Mouse (Mus musculus) hindbrain, embryonic 12.5 days (tissue): ENCODE measurements around the gene Fam20a. TPM values are rescaled to one million over a fixed set of nuclear protein-coding genes. Genes with fewer than 3 reads are reported as not detected.
A peak's percentile ranks its signal among the peaks of the same experiment; 100 is the strongest.

ENCODE experiments used
- ATAC-seq: fragments of 200-750 bp; cut with Nextera tagmentation; 2 replicates; pipeline ENCODE4 v1.8.0; 2017; ENCODE audit warnings: moderate TSS enrichment; ENCODE audit not compliant: low FRiP score
- H3K27ac ChIP-seq: fragments of 300-500 bp; sonication (generic); 2 replicates; pipeline ENCODE4 v1.5.1; 2016; ENCODE audit warnings: mild to moderate bottlenecking
- H3K27me3 ChIP-seq: fragments of 300-500 bp; sonication (generic); 2 replicates; pipeline ENCODE4 v1.6.1; 2016; ENCODE audit warnings: mild to moderate bottlenecking
- H3K36me3 ChIP-seq: fragments of 300-500 bp; sonication (generic); 2 replicates; pipeline ENCODE4 v1.6.1; 2016; ENCODE audit warnings: mild to moderate bottlenecking
- H3K4me1 ChIP-seq: fragments of 300-500 bp; sonication (generic); 2 replicates; pipeline ENCODE4 v1.6.1; 2016
- H3K4me2 ChIP-seq: fragments of 300-500 bp; sonication (generic); replicated peaks from 2 replicates; pipeline ENCODE4 v1.6.1; 2016; ENCODE audit warnings: mild to moderate bottlenecking
- H3K4me3 ChIP-seq: fragments of 300-500 bp; sonication (generic); 2 replicates; pipeline ENCODE4 v1.5.1; 2016; ENCODE audit warnings: mild to moderate bottlenecking
- H3K9ac ChIP-seq: fragments of 300-500 bp; sonication (generic); 2 replicates; pipeline ENCODE4 v1.6.1; 2016; ENCODE audit warnings: mild to moderate bottlenecking, moderate library complexity
- H3K9me3 ChIP-seq: fragments of 300-500 bp; sonication (generic); replicated peaks from 2 replicates; pipeline ENCODE4 v1.6.1; 2016; ENCODE audit warnings: mild to moderate bottlenecking
- WGBS: fragments of 180-500 bp; shearing (Covaris S2); methylation state at CpG from one replicate; pipeline ENCODE4 v1.1.7; 2016; 5-methylcytosine and 5-hydroxymethylcytosine counted together
- polyA plus RNA-seq: library from polyadenylated mRNA; unstranded; fragments of >200 nt; fragmentation: Nextera tagmentation; extraction: Ambion mirVana; gene quantifications from 2 replicates; pipeline ENCODE4 v1.2.1, GENCODE M21; 2016

Fam20a gene
- polyA plus RNA-seq, 1 experiment from 2014 or later = 4.8 TPM

GRCm38 (mm10) chr11:109672881-109673739 lies 49.0 kb downstream of the Fam20a start:
- no peak for ATAC-seq
- 78% methylated on average over 21 of the region's 21 CpGs for WGBS
- H3K36me3 ChIP-seq = peaks cover 23% of the 10 kb centered on the region
- no peaks in the 10 kb centered on the region for H3K4me1 ChIP-seq
- no peaks in the 10 kb centered on the region for H3K9me3 ChIP-seq
- H3K4me2 ChIP-seq = no peak overlapping the region
- no peak overlapping the region for H3K9ac ChIP-seq
- no peaks in the 10 kb centered on the region for H3K27me3 ChIP-seq
- H3K27ac ChIP-seq = no peak overlapping the region
- no peak overlapping the region for H3K4me3 ChIP-seq

- no peak overlapping the region for H3K27ac ChIP-seq
- no peak overlapping the region for H3K4me2 ChIP-seq
- WGBS = 90% methylated on average over 8 of the region's 8 CpGs
- H3K27me3 ChIP-seq = no peaks in the 10 kb centered on the region
- H3K9ac ChIP-seq = no peak overlapping the region
- ATAC-seq = no peak
- H3K9me3 ChIP-seq = no peaks in the 10 kb centered on the region
- peaks cover 30% of the 10 kb centered on the region for H3K36me3 ChIP-seq
- H3K4me1 ChIP-seq = no peaks in the 10 kb centered on the region
- no peak overlapping the region for H3K4me3 ChIP-seq
Observed at GRCm38 (mm10) chr11:109672396-109672795, 49.7 kb downstream of the Fam20a start.

- Histone ChIP-seq H3K4me1 (no peaks in the 10 kb centered on the region), H3K9me3 (no peaks in the 10 kb centered on the region), H3K27ac (no peak overlapping the region), H3K27me3 (no peaks in the 10 kb centered on the region), H3K4me3 (no peak overlapping the region), H3K9ac (no peak overlapping the region), H3K36me3 (peaks cover 34% of the 10 kb centered on the region), H3K4me2 (no peak overlapping the region)
- no peak for ATAC-seq
- 87% methylated on average over 5 of the region's 5 CpGs for WGBS
Observed at GRCm38 (mm10) chr11:109672021-109672324, 50.1 kb downstream of the Fam20a start.

DNA sequence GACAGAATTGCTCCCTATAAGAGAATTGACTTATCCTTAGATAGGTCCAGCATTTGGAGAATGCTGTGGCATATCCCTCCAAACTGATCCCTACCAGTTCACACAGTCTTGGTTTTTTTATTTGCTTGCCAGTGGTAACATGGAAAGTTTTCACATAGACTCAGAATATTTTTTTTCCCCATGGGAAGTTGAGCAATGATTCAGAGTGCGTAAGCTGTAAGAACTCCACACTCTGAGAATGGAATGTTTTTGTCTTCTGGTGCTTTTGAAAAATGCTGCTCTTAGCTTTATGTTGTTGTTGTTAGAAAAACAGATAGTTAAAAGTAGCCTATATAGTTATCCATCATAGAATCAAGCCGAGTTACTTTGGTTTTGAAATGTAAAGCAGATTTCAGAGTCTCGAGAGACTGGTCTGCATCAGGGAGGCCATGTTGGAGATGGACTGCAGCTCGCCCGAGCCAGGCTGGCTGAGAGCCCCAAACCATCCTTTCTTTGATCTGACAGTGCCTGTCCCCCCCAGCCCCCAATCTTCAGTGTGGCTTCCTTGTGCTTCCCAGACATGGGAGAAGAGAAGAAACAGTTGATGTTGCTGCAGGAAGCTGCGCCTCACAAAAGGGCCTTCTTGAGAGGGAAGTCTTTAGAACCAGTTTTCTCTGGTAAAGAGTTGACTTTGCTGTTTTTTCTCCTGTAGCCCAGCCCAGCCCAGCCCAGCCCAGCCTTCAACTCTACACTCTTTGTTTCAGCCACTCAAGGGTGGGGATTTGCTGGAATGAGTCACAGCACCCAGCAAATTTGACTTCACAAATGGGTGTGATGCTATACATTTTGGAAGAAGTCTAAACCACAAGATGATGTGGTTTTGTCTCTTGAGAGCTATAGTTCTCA lies 50.7 kb downstream of the Fam20a start:
- Histone ChIP-seq H3K4me3 (no peak overlapping the region), H3K4me1 (no peaks in the 10 kb centered on the region), H3K36me3 (peaks cover 40% of the 10 kb centered on the region), H3K9me3 (no peaks in the 10 kb centered on the region), H3K9ac (no peak overlapping the region), H3K27ac (no peak overlapping the region), H3K27me3 (no peaks in the 10 kb centered on the region), H3K4me2 (no peak overlapping the region)
- 66% methylated on average over 6 of the region's 6 CpGs for WGBS
- ATAC-seq = no peak

- Histone ChIP-seq H3K36me3 (peaks cover 51% of the 10 kb centered on the region), H3K27ac (peak overlapping the region; percentile 44; the same call in 1 of the 2 replicates), H3K9me3 (no peaks in the 10 kb centered on the region), H3K9ac (no peak overlapping the region), H3K4me1 (no peaks in the 10 kb centered on the region), H3K4me3 (no peak overlapping the region), H3K27me3 (no peaks in the 10 kb centered on the region), H3K4me2 (no peak overlapping the region)
- peak; percentile 56 for ATAC-seq
- 57% methylated on average over 14 of the region's 14 CpGs for WGBS
Observed at GRCm38 (mm10) chr11:109670026-109670916, 51.8 kb downstream of the Fam20a start.

- Histone ChIP-seq H3K36me3 (peaks cover 61% of the 10 kb centered on the region), H3K27me3 (no peaks in the 10 kb centered on the region), H3K9ac (no peak overlapping the region), H3K4me2 (no peak overlapping the region), H3K4me3 (no peak overlapping the region), H3K9me3 (no peaks in the 10 kb centered on the region), H3K27ac (no peak overlapping the region), H3K4me1 (no peaks in the 10 kb centered on the region)
- WGBS = 90% methylated on average over 8 of the region's 8 CpGs
- no peak for ATAC-seq
Observed at GRCm38 (mm10) chr11:109669149-109669708, 52.9 kb downstream of the Fam20a start.

- peaks cover 71% of the 10 kb centered on the region for H3K36me3 ChIP-seq
- no peak for ATAC-seq
- no peak overlapping the region for H3K4me2 ChIP-seq
- H3K27me3 ChIP-seq = no peaks in the 10 kb centered on the region
- H3K4me3 ChIP-seq = no peak overlapping the region
- H3K9ac ChIP-seq = no peak overlapping the region
- no peak overlapping the region for H3K27ac ChIP-seq
- whole genome bisulfite sequencing = 82% methylated on average over 8 of the region's 8 CpGs
- H3K4me1 ChIP-seq = no peaks in the 10 kb centered on the region
- no peaks in the 10 kb centered on the region for H3K9me3 ChIP-seq
Observed at GRCm38 (mm10) chr11:109668115-109668725, 53.9 kb downstream of the Fam20a start.

- Histone ChIP-seq H3K4me2 (no peak overlapping the region), H3K27me3 (no peaks in the 10 kb centered on the region), H3K4me3 (no peak overlapping the region), H3K9ac (no peak overlapping the region), H3K4me1 (no peaks in the 10 kb centered on the region), H3K9me3 (no peaks in the 10 kb centered on the region), H3K27ac (no peak overlapping the region), H3K36me3 (peaks cover 78% of the 10 kb centered on the region)
- 95% methylated on average over 19 of the region's 19 CpGs for WGBS
- no peak for ATAC-seq
Observed at GRCm38 (mm10) chr11:109667371-109667770, 54.7 kb downstream of the Fam20a start.

DNA sequence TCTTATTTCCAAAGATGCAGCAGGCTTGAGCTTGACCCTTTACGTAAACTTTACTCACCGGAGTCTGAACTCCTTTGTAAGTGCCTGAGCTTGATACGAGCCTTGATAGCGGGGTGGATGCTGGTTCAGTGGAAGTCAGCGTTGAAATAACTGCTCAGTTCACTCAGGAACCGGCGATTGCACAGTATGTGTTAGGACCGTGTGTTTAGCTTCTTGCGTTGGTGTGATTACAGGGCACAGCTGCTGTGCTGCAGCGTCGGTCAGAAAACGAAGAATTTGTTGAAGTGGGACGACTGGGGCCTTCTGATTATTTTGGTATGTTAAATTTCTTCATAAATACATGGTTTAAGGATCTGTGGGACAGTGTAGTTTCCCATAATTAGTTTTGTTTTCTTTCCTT lies 55.7 kb downstream of the Fam20a start:
- no peaks in the 10 kb centered on the region for H3K27me3 ChIP-seq
- H3K9me3 ChIP-seq = no peaks in the 10 kb centered on the region
- H3K9ac ChIP-seq = no peak overlapping the region
- no peak overlapping the region for H3K27ac ChIP-seq
- H3K4me2 ChIP-seq = no peak overlapping the region
- ATAC-seq = no peak
- H3K4me3 ChIP-seq = no peak overlapping the region
- peaks cover 76% of the 10 kb centered on the region for H3K36me3 ChIP-seq
- WGBS = 95% methylated on average over 13 of the region's 13 CpGs
- no peaks in the 10 kb centered on the region for H3K4me1 ChIP-seq

GRCm38 (mm10) chr11:109665424-109665823 lies 56.7 kb downstream of the Fam20a start:
- H3K27ac ChIP-seq = no peak overlapping the region
- no peak overlapping the region for H3K4me3 ChIP-seq
- H3K27me3 ChIP-seq = no peaks in the 10 kb centered on the region
- no peaks in the 10 kb centered on the region for H3K4me1 ChIP-seq
- H3K4me2 ChIP-seq = no peak overlapping the region
- no peak overlapping the region for H3K9ac ChIP-seq
- peaks cover 80% of the 10 kb centered on the region for H3K36me3 ChIP-seq
- WGBS = 84% methylated on average over 6 of the region's 6 CpGs
- H3K9me3 ChIP-seq = no peaks in the 10 kb centered on the region
- no peak for ATAC-seq

DNA sequence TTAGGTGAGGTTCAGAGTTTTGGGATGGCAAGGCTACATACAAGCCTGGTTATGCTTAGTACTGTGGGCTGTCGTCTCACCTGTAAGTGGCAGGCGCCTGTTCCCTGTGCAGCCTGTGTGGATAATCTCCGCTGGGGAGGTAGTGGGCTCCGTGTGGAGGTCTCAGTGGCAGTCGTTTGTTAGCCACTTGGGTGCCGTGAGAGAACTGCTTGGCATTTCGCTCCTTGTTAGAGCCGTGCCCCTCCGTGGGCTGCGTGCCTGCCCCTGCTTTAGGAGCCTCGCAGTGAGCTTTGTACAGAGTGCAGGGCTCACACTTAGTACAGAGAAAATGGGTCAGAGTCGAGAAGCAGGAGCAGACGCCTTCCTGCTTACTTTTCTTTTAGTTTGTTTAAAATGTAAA lies 57.8 kb downstream of the Fam20a start:
- peaks cover 88% of the 10 kb centered on the region for H3K36me3 ChIP-seq
- no peak overlapping the region for H3K9ac ChIP-seq

More for the DNA sequence above, 57.8 kb downstream of the Fam20a start:
- Histone ChIP-seq H3K27me3 (no peaks in the 10 kb centered on the region), H3K27ac (no peak overlapping the region), H3K4me1 (no peaks in the 10 kb centered on the region), H3K4me2 (no peak overlapping the region), H3K4me3 (no peak overlapping the region), H3K9me3 (no peaks in the 10 kb centered on the region)
- no peak for ATAC-seq
- WGBS = 91% methylated on average over 13 of the region's 13 CpGs
